Mouse (Mus musculus) adrenal gland, postnatal 36 days (tissue): ENCODE data around the gene Nop2. TPM values are rescaled to one million over a fixed set of nuclear protein-coding genes. Genes with fewer than 3 reads are reported as not detected.

Source experiments
- DNase-seq, 2 experiments: peaks; one replicate each; pipeline ENCODE4 v3.0.0; 2021; ENCODE audit warnings: mixed read lengths in 1 of 2
- long read RNA-seq, 2 experiments: library from polyadenylated mRNA; stranded (forward); transcript quantifications; one replicate each; pipeline ENCODE4 v2.0.0; 2021; ENCODE audit warnings: borderline sequencing depth in 2 of 2
- total RNA-seq, 2 experiments: library from RNA; stranded (reverse); gene quantifications; 2 replicates each; pipeline ENCODE4 v1.2.3; 2021

Nop2 gene
- total RNA-seq, result 10 to 100 TPM; 39.5 to 64.3 TPM
- long read RNA-seq, experiment 1, transcript Nop2-201 (16 exons, 2,597 nt), result major isoform, 34 of 57 reads
- long read RNA-seq, experiment 1, partial matches to known transcripts, result 15 of 57 reads
- long read RNA-seq, experiment 1, other reads (novel, unspliced or antisense), result 8 of 57 reads
- long read RNA-seq, experiment 2, transcript Nop2-201 (16 exons, 2,597 nt), result major isoform, 18 of 23 reads
- long read RNA-seq, experiment 2, partial matches to known transcripts, result 4 of 23 reads
- long read RNA-seq, experiment 2, other reads (novel, unspliced or antisense), result 1 of 23 reads

DNA sequence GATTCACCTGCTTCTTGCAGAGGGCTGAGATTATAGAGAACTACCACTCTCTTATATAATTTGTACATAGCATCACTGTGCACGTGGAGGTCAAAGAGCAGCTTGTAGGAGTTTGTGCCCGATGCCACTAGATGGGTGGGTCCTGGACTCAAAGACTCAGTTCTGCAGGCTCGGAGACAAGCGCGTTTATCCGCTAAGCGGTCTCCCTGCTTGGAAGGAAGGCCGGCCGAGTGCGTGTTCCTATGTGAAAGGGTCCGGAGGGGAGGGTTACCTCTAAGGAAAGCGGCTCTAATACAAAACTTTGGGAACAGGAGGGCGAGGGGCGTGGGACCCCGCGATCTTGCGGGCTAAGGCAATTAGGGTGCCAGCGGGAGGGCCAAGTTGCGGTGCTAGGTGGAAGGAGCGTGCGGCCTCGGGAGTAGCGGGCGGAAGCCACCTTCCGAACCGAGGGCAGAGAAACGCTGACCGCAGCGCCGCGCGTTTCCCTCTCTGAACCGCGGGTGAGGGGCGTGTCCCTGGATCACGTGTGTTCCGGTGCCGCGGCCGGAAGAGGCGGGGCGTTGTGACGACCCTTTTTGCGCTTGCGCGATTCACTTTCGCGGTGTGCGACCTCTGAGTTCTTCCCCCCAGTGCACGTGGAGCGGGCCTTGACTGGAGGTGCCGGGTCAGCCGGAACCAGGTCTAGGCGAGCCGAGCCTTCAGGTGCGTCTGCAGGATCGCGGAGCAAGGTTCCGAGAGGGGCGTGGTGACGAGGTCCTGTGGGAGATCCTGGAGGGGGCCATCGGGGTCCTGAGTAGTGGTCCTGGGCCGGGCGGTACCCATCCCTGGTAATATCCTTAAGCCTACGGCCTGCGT is at the start of gene Nop2:
Gene Nop2 (plus strand): TSS at position 608 of the 855 bp plus-strand sequence.
- peak; percentile 90 to 93 for DNase-seq

DNA sequence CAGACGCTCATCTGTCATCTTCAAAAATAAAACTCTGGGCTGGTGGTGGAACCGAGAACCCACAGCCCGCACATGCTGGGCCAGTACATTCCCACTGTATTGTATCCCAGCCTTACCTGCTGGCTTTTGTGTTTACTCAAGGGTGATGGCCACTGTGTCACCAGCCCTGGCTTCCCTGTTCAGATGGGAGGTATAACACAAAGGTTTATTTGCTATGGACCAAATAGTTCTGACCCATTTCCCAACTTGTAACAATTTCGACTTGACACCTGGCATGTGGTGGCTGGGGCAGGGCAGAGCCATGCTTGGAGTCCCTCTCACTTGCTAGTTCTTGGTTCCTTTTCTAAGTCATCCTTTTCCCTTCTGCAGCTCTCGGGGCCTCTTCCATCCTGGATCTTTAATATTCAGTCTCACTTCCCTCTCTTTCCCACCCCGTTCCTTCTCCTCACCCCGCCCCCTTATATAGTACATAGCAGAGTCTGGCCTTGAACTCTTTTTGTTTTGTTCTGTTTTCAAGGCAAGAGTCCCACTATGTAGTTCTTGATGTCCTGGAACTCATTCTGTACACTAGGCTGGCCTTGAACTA is 48.8 kb upstream of the Nop2 start:
- no peak for DNase-seq

DNA sequence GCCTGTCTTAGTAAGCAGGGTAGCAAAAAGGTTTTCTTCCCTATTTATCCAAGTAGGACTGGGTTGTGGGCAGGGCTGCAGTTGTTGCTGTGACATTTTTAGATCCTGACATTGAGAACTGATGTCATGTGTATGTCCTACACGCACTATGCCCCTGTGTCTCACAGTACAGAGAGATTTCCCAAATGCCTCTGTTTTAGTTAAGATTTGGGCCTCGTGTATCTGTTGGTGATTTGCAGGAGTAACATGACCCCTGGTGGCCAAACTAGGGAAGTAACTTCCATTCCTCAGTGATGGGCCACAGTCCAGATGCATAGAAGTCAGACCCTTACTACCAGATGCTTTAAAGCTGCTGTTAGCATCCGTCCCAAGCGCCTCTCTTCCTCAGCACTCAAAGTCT is 47.3 kb upstream of the Nop2 start:
- peak; percentile 48 to 72 for DNase-seq

DNA sequence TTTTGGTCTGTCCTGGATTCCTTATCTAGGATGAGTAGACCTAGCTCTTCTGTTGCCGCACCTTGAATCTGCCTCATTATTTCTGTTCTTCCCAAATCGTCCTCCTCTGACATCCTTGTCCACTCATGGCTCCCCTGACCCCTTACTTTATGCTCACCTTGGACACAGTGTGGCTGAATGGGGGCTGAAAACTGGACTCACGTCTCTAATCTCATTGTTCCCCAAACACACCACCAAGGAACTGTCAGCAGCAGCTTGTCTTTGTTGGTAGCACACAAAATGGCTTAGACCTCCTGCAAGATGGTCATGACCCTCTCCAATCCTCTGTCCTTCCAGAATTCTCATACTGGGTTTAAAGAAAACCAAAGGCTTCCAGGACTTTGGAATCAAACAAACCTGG is 43.8 kb upstream of the Nop2 start:
- no peak for DNase-seq

DNA sequence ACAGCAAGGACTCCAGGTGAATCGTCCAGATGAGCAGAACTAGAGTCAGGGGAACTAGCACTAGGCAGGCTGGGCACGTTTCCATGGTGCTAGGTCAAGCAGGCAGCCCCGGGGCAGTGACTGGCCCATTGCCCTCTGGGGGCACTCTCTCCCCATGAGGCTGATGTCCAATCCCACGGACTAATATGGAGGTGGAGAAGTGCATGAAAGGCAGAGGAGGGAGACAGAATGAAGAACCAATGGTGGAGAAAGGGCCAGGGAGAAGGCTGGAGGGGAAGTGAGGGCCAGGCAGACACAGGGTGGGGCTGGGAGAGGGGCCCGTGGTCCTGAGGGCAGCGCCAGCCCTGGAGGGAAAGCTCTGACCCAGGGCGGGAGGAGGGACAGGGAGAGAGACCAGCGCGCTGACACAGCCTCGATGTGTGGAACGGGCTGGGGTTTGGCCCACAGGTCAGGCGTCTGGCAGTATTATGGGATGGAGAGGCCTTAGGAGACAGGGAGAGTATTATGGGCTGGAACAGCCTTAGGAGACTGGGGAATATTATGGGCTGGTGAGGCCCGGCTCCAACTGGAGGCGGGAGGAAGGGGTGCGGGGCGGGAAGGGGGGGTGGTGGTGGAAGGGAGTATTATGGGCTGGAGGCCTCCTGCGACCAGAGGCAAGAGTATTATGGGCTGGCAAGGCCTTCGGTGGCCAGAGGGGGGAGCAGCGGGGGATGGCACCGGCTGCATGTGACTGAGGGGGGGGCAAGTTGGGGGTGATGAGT is 43.0 kb upstream of the Nop2 start:
- peak; percentile 83 to 91 for DNase-seq

DNA sequence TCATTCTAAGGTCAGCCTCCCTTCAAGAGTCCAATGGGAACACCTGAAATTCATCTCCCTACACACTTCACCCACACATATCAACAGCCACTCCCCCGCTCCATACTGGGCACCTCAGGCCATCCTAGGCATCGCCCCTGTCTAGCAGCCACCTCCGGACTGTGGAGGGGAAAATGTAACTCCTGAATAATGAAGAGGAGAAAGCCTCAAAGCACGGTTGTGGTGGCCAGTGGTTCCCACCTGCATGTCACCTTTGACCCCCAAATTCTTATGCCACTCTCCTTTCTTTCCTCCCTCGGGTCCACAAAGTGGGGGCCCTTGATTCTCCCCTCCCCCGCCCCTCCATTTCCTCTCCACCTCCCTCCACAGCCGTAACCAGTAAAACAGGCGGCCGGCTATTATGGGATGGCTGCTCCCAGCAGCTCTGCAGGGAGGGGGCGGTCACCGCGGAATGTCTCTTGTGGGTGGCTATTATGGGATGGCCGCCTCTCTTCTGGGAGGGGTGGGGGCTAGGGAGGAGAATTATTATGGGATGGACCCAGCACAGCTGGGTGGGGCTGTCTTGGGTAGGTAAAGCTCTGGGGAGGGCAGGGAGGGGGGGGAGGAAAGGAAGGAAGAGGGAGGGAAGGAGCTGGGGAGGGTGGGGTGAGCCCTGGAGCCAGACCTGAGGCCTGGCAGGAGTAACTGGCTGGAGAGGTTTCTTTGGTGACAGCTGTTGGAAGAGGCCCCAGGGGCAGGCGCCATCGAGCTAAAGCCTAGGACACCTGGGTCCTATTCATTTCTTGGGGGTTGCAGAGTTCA is 42.0 kb upstream of the Nop2 start:
- peak; percentile 87 to 90 for DNase-seq

DNA sequence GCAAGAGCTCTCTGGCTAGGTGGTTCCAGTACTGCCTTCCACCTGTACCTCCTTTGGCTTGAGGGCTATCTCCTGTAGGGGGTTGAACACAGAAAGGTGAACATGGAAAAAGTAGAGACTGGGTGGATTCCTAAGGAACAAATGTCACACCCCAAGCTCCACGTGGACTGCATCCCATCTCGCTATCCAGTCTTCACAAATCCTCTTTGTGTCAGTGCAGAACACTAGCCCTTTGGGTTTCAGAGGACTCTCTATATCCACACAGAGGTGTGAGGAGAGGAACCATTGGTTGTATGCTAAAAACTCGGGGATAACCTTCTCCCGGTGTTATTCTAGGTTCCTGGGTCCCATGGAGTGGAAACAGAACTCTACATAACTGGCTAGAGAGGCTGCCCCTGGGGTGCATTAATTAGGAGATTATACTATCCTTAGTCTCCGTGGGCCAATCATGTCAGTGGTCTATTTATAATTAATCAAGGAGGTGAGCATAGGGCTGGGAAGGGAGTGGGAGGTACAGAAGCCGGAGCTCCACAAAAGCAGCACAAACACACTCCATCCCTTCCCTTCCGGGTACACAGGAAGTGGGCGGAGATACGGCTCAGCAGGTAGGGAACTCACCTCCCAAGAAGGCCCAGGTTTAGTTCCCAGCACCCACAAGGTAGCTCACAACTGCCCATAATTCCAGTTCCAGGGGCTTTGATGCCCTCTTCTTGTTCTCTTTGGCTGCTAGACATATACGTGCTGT is 41.2 kb upstream of the Nop2 start:
- no peak for DNase-seq

DNA sequence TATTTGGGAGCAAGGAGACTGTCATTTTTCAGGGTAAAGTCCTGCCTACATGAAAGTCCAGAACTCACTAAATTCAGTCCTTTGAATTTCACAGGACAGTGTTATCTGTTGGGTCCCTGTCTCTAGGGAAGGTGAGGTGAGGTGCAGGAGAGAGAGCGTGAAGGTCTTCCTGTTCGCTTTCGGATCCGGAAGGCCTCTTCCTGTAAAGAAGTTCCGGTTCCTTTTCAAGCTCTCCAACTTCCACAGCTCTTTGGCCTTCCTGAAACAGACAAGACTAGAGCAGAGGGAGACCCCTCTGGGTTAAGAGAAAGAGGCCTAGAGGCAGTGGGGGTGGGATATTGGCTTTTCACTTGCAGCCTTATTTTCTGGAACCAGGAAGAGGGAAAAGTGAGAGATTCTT is 39.3 kb upstream of the Nop2 start:
- DNase-seq, result no peak

DNA sequence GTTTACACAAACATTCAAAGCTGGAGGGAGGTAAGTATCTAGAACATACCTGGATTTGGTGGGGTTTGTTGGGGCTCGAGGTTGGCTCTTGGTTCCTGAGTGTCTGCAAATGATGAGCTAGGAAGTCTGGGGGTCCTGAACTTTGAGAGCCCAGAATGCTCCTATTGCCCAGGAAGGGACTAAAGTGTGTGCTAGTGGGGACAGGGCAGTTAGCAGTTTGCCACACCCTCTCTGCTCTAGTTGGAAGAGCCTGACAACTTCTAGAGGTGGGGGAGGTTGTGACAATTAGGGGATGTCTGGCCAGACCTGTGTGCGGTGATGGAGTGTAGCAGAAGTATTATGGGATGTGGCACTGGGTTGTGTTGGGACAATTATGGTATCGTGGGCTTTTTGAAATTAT is 36.9 kb upstream of the Nop2 start:
- DNase-seq, result no peak

DNA sequence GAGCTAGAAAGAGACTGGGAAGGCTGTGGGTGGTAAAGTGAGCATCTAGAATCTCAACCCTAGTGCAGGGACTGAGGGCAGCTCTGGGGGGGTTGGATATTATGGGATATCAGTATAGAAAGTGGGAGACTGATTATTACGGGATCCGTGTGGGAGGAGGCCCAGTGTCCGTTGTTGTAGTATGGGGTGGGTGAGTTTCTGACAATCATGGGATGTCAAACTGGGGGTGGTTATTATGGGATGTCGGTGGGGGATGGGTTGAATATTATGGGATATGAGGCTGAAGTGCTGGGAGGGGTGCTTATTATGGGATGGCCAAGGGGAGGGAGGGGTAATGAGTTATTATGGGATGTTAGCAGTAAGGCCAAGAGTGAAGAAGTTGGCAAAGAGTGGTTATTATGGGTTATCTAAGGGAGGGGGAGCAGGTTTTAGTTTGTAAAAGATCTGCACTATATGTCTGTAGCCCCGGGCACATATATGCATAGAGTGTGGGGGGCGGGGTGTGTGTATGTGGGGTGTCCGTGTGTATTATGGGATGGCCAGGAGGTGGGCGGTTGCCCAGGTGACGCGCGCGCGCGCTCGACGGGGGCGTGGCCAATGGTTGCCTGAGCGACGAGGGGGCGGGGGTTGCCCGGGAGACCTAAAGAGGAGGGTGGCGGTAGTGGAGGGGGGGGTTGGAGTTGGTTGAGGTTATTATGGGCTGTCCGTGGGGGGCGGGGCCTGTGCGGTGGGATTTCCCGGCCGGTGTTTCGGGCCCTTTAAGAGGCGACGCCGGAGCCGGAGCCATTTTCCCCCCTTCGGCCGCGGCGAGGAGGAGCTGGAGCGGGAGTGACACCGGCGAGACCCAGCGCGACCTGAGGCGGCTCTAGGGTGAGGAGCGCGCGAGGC is 36.1 kb upstream of the Nop2 start, which contains the start of gene Chd4:
Gene Chd4 (plus strand): TSS at position 591 of the 888 bp plus-strand sequence.
- peak; percentile 96 to 99 for DNase-seq

DNA sequence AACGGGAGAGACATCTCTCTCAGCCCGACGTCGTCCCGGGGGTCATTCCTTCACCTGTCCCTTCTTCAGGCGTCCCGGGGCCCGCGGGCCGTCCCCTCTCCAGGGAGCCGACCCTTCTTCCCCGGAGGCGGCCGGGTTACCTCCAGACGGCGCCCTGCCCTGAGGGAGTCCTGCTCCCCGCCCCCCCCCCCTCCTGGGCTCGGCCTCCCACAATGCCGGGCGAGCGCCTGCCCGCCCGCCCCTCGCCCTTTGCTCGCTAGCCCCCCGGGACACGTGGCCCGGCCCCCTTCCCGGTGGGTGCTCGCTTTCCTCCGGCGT is 35.5 kb upstream of the Nop2 start:
- no peak for DNase-seq

DNA sequence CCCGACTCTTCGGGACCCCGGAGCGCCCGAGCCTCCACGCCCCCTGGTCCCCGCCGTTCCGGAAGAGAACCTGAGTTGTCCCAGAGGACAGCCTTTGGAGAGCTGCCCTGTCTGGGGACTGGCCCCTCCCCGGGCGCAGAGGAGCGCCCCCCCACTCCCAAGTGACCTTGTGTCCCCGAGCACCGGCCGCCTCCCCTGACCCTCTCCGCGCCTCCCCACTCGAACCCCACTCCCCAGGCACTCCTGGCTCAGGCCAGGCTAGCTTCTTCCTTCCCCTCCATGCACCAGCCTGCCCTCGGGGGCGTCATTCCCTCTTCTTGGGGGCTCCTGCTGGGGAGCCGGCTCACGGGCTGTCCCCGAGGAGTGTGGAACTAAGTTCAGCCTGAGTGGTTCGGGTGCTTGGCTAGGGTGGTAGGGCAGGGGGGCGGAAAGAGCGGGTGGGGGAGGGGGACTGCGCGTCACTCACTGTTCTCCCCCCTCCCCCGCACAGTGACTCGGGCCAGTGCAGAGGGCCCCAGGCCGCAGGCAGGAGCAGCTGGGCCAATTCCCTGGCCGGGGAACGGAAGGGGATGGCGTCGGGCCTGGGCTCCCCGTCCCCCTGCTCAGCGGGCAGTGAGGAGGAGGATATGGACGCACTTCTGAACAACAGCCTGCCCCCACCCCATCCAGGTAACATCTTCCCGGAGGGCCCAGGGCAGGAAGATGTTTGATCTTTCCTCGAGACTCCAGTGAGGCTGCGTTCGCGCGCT is 34.9 kb upstream of the Nop2 start:
- peak; percentile 74 to 82 for DNase-seq

DNA sequence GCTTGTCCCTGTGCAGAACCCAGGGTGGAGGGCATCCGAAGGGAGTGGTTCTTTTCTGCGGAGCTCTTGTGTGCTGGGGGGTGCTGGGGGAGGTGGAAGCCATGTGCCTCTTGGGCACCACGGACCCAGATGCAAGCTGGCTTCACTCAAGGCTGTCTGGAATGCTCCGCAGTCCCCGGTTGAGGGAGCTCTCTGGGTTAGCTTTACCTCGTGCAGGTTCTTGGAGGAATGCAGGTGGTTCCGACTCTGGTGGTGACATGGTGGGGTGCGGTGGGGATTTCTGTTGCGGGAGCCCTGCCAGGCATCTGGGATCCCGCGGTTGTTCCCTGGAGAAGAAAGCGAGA is 34.4 kb upstream of the Nop2 start:
- peak in 1 of 2 experiments; percentile 26 for DNase-seq

DNA sequence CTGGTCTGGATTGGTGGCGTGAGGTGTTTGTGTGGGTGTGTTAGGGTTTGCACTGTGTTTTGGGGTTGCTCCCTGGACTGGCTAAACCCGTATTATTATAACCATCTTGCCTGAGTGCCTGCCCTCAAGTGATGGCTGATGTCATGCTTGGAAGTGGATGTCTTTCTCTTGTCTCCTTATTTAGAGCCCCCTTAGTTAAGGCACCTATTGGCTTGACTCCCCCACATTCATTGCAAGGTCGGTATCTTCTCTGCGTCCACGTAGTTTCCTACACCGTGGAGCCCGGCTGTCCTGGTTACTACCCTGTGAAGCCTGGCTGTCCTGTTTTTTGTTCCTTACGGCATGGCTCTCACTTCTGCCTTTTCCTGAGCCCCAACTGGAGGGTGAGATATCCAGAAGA is 33.8 kb upstream of the Nop2 start:
- no peak for DNase-seq

DNA sequence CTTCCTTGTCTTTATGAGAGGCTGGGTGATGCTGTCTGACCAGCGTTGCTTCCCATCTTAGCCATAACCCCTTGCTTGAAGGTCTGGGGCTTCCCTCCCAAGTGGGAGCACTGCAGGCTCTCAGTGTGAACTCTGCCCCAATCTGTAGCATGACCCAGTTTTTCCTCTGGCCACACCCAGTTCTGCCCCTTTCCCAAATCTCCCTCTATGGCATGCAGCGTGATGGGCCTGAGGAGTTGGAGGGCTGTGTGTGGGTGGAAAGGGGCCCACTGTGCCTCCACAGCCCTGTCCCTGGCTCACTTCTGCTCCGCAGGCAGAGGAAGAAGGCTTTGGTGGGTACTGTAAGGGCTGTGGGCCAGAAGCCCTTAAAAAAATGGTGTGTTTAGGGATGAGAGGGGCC is 33.2 kb upstream of the Nop2 start:
- DNase-seq, result no peak

DNA sequence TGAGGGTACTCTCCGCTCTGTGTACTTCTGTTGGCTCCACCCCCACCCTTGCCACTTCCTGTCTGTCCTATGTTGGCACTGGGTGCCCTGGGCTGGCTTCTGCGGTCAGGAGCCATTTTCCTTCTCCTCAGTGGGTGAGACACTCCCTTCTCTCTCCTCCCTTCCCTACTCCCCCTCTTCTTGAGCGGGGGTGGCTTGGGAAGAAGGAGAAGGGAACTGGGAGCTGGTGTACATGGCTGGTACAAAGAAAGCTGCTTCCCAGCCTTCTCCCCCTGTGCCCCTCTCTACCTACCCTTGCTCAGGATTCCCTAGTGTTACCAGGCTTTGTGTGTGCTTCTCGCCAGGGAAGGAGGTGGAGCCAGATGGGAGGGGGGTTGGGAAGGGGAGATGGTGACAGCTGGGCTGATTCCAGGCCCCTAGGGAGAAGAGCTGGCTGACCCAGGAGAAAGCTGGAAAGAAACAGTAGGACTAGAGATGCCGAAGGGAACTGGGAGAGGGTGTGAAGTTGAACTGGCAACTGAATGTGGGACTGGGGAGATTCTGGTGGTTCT is 32.2 kb upstream of the Nop2 start:
- DNase-seq, result peak; percentile 31 to 65

DNA sequence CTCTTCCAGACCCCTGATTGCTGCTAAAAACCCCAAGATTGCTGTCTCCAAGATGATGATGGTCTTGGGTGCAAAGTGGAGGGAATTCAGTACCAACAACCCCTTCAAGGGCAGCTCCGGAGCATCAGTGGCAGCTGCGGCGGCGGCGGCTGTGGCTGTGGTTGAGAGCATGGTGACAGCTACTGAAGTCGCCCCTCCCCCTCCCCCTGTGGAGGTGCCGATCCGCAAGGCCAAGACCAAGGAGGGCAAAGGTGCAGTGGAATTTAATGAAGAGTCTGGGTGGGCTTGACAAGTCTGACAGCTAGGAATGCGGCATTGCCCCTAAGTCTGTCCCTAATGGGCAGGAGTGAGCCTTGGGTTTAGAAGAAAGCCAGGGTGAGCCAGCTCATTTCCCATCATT is 30.3 kb upstream of the Nop2 start:
- DNase-seq, result no peak

DNA sequence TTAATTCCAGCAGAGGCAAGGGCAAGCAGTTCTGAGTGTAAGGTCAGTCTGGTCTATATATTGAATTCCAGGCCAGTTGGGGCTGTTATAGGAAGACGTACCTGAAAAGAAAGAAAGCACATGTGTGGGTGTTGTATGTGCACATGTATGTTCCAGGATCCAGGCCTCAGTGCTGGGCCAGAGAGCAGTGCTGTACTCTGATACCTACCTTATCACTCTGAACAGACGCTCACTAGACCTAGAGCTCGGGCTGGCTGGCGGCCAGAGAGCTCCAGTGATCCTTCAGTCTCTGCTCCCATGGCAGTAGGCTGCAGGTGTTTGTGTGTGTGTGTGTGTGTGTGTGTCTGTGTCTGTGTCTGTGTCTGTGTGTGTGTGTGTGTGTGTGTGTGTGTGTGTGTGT is 27.5 kb upstream of the Nop2 start:
- DNase-seq, result no peak

DNA sequence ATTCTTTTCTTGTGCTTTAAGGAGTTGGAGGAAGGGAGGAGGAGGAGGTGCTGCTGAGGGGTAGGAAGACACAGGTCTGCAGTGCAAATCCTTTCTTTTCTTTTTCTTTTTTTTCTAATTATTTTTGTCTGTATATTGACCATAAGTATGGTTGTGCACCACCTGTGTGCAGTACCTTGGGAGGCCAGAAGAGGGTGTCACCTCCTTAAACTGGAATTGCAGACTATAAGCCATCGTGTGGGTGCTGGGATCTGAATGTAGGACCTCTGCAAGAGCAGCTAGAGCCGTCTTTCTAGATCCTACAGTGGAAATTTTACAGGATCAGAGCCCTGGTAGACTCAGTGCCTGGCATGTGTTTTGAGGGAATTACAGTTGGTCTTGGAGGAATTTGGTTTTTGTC is 24.0 kb upstream of the Nop2 start:
- no peak for DNase-seq
